Mouse (Mus musculus) kidney, postnatal 4 days (tissue): Measurements from ENCODE around the gene Tmem273.

ENCODE experiments used
- DNase-seq, 2 experiments: peaks; one replicate each; pipeline ENCODE4 v3.0.0; 2021; ENCODE audit warnings: mixed read lengths in 2 of 2

Gene Tmem273

DNA sequence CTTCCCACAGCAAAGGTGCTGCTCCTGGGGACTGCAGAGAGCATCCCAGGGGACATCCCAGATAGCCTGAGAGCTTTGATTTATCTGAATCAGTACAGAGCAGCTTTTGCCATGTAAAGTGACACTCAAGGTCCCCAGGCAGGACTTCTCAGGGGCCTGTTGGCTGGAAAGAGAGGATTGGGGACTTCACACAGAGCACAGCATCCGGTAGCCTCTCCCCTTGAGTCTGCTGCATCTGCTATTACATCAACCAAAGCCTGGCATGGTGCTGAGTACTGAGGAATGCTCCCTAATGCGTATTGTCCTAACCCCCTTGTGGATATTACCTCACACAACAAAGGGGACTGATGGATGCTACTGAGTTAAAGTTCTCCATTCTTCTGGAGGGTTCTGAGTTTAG lies 75.9 kb downstream of the Tmem273 start:
- DNase-seq: no peak

DNA sequence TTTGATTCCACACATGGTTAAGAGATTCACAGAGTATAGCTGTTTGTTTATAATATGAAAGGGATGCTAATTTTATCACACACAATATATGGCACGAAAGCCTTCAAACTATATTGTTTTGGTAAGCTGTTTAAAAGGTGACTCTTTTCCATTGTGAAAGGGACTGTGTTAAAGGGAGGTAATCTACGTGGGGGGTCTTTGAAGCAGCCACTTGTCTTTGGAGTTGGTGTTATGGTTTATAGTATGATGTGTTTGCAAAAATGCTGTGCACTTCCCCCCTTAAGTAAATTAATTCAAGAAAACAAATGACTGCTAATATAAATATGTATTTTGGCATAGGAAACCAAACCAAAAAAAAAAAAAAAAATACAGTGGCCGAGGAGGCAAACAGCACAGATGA lies 79.6 kb downstream of the Tmem273 start:
- no peak for DNase-seq
